Mouse (Mus musculus) liver, postnatal 0 days (tissue): ENCODE measurements around the gene Setd1a. TPM values are rescaled to one million over a fixed set of nuclear protein-coding genes. Genes with fewer than 3 reads are reported as not detected.

Experiments used
- ATAC-seq: fragments of 200-750 bp; cut with Nextera tagmentation; 2 replicates; pipeline ENCODE4 v1.8.0; 2017; ENCODE audit warnings: mild to moderate bottlenecking, moderate library complexity
- DNase-seq: peaks from one replicate; pipeline ENCODE4 v3.0.0-alpha.2; 2016
- H3K27ac ChIP-seq: fragments of 300-500 bp; sonication (generic); 2 replicates; pipeline ENCODE4 v1.5.1; 2014; ENCODE audit warnings: antibody characterized with exemption, moderate library complexity, mild to moderate bottlenecking, low read depth
- H3K27me3 ChIP-seq: fragments of 300-500 bp; sonication (generic); 2 replicates; pipeline ENCODE4 v1.6.1; 2014; ENCODE audit warnings: low read length, control low read depth, mixed read lengths; ENCODE audit not compliant: insufficient read depth
- H3K36me3 ChIP-seq: fragments of 300-500 bp; sonication (generic); replicated peaks from 2 replicates; pipeline ENCODE4 v1.6.1; 2014; ENCODE audit warnings: mild to moderate bottlenecking, control low read depth, low read length, moderate library complexity, mixed read lengths; ENCODE audit not compliant: insufficient read depth
- H3K4me1 ChIP-seq: fragments of 300-500 bp; sonication (generic); 2 replicates; pipeline ENCODE4 v1.6.1; 2014; ENCODE audit warnings: antibody characterized with exemption, mild to moderate bottlenecking, control low read depth; ENCODE audit not compliant: insufficient read depth
- H3K4me2 ChIP-seq: fragments of 300-500 bp; sonication (generic); 2 replicates; pipeline ENCODE4 v1.6.1; 2014; ENCODE audit warnings: low read depth, mild to moderate bottlenecking, low read length, moderate library complexity, mixed read lengths
- H3K4me3 ChIP-seq: fragments of 300-500 bp; sonication (generic); 2 replicates; pipeline ENCODE4 v1.5.1; 2014; ENCODE audit warnings: low read depth, low read length
- H3K9ac ChIP-seq: fragments of 300-500 bp; sonication (generic); replicated peaks from 2 replicates; pipeline ENCODE4 v1.6.1; 2014; ENCODE audit warnings: mild to moderate bottlenecking, moderate library complexity
- H3K9me3 ChIP-seq: fragments of 300-500 bp; sonication (generic); 2 replicates; pipeline ENCODE4 v1.6.1; 2016; ENCODE audit warnings: mild to moderate bottlenecking, control low read depth, low read length, mixed read lengths
- CTCF ChIP-seq: sonication (generic); IDR thresholded peaks from 2 replicates; pipeline ENCODE4 v1.5.1; 2016; ENCODE audit warnings: antibody characterized with exemption, low read depth
- EP300 ChIP-seq: IDR thresholded peaks from 2 replicates; pipeline ENCODE4 v1.6.1; 2016; ENCODE audit warnings: antibody characterized with exemption, low read depth, mild to moderate bottlenecking
- WGBS: fragments of 180-500 bp; shearing (Covaris S2); extraction: QIAGEN DNeasy Blood & Tissue Kit; methylation state at CpG from one replicate; pipeline ENCODE4 v1.1.7; 2014; ENCODE audit not compliant: insufficient replicate concordance; 5-methylcytosine and 5-hydroxymethylcytosine counted together
- polyA plus RNA-seq: library from polyadenylated mRNA; unstranded; fragments of >200 nt; fragmentation: Nextera tagmentation; extraction: Ambion mirVana; gene quantifications from 2 replicates; pipeline ENCODE4 v1.2.1, GENCODE M21; 2015

The Setd1a gene
- polyA plus RNA-seq, 1 experiment from 2014 or later, result 7.3 TPM

DNA sequence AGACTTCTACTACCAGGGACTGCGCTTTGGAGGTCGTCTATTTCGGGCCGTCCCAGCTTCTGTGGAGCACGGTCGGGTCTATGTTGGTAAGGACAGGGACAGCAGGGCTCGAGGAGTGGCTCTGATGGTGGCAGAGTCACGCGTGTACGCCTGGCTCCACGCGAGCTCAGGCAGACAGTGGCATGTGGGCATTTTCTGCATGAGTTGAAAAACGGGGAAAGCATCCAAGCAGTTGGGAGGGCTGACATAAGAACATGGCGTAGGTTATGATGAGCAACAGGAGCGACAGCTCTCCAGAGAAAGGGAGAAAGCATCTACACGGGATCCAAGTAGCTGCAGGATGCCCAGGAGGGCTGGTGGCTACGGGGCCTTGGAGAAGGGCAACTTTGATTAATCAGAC, 25.8 kb downstream of the Setd1a start:
- DNase-seq (no peak), ATAC-seq (no peak)
- Histone ChIP-seq H3K9me3 (no peaks in the 10 kb centered on the region), H3K27me3 (no peaks in the 10 kb centered on the region), H3K4me3 (0 out of 2 replicates have a peak overlapping the region, but pooled peaks have one; percentile 47), H3K4me1 (peaks cover 28% of the 10 kb centered on the region), H3K9ac (peak overlapping the region; percentile 72), H3K27ac (peak overlapping the region; percentile 92), H3K4me2 (peak overlapping the region; percentile 69), H3K36me3 (peaks cover 41% of the 10 kb centered on the region)
- TF ChIP-seq CTCF (no peak), EP300 (no peak)
- WGBS, result 91% methylated on average over 17 of the region's 17 CpGs

DNA sequence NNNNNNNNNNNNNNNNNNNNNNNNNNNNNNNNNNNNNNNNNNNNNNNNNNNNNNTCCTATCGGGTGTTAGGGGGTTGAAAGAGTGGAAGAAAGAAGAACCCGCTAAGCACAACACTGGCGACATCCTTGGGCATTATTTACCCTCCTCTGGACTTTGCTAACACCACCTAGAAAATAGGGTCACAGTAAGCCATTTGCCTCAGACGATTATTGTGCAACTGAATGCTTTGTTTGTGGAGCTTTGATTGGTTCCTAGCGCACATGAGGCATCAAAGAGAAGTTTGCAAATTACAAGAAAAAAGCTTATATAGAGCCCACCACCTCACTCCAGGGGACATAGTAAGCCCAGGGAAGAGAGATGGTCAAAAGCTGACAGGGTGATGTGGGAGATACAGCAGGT, 32.4 kb downstream of the Setd1a start:
- Histone ChIP-seq H3K9ac (no peak overlapping the region), H3K36me3 (0 out of 2 replicates have a peak, but pooled peaks cover under 1% of the 10 kb centered on the region), H3K4me2 (no peak overlapping the region), H3K27me3 (no peaks in the 10 kb centered on the region), H3K4me3 (no peak overlapping the region), H3K4me1 (peaks cover 40% of the 10 kb centered on the region), H3K27ac (peak overlapping the region; percentile 83), H3K9me3 (no peaks in the 10 kb centered on the region)
- TF ChIP-seq EP300, result no peak
- TF ChIP-seq CTCF, result no peak
- no peak for DNase-seq
- WGBS, result 43% methylated on average over 5 of the region's 5 CpGs
- peak; percentile 38; the same call in 1 of the 2 replicates for ATAC-seq

DNA sequence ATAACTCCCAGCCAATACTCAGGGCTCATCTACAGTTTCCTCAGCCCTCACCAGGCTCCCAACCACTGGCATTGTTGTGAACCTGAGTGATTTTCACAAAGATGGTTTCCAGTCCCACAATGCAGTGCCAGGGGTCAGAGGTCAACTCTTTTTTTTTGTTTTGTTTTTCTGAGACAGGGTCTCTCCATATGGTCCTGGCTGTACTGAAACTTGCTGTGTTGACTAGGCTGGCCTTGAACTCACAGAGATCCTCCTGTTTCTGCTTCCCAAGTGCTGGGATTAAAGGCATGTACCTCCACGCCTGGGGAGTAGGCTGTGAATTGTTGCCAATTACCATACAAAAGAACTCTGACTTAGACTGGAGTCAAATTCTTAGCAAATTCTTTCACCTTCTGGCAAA, 33.4 kb downstream of the Setd1a start:
- peaks cover 32% of the 10 kb centered on the region for H3K4me1 ChIP-seq
- H3K4me3 ChIP-seq, result no peak overlapping the region
- DNase-seq, result no peak
- no peak overlapping the region for H3K9ac ChIP-seq
- TF ChIP-seq EP300, result no peak
- TF ChIP-seq CTCF, result no peak
- no peak overlapping the region for H3K4me2 ChIP-seq
- peak overlapping the region; percentile 83 for H3K27ac ChIP-seq
- H3K27me3 ChIP-seq, result no peaks in the 10 kb centered on the region
- no peak for ATAC-seq
- no peaks in the 10 kb centered on the region for H3K9me3 ChIP-seq
- 89% methylated on average over 1 of the region's 1 CpGs for WGBS
- no peaks in the 10 kb centered on the region for H3K36me3 ChIP-seq

DNA sequence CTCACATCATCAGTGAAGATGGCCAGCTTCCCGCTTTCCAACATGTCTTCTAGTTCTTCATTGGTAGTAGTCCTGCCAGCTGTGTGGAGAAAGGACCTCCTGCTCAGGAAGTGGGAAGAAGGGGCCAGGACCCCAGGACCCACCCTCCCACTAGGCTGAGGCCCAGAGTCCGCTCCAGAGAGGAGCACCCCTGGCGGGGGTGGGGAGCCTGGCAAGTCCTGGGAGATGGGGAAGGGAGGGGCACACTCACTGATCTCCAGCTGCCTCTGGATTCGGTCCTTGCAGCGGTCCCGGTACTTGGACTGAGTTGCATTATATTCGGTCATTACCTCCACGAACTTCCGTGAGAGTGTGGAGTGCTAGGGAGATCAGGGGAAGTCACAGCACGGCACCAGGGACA, 34.2 kb downstream of the Setd1a start:
- DNase-seq (no peak), ATAC-seq (no peak)
- Histone ChIP-seq H3K27ac (no peak overlapping the region), H3K9ac (no peak overlapping the region), H3K36me3 (no peaks in the 10 kb centered on the region), H3K27me3 (no peaks in the 10 kb centered on the region), H3K4me1 (peaks cover 31% of the 10 kb centered on the region), H3K4me2 (no peak overlapping the region), H3K9me3 (no peaks in the 10 kb centered on the region), H3K4me3 (no peak overlapping the region)
- TF ChIP-seq CTCF (no peak), EP300 (no peak)
- 82% methylated on average over 10 of the region's 10 CpGs for WGBS

DNA sequence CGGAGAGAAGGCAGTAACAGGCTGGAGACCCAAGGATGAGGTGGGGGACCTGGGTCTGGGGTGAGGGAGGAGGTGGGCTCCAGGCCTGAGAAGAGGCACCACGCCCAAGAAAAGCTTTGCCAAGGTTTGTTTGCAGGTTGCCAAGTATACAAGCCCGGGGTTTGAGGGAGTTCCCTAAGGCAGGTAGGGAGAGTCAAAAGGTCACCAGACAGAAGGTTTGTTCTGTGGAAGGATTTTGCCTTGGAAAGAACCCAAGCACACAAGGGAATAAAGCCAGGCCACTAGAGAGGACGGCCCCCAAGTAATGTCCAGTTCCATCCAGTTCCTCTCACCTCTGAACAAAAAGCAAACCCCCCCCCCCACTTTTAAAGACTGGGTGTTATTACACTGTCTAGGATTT, 34.8 kb downstream of the Setd1a start:
- no peak for ATAC-seq
- 68% methylated on average over 4 of the region's 4 CpGs for WGBS
- DNase-seq, result no peak
- H3K4me3 ChIP-seq, result no peak overlapping the region
- no peak overlapping the region for H3K27ac ChIP-seq
- peaks cover 36% of the 10 kb centered on the region for H3K4me1 ChIP-seq
- no peaks in the 10 kb centered on the region for H3K36me3 ChIP-seq
- H3K9me3 ChIP-seq, result no peaks in the 10 kb centered on the region
- no peaks in the 10 kb centered on the region for H3K27me3 ChIP-seq
- H3K4me2 ChIP-seq, result no peak overlapping the region
- TF ChIP-seq CTCF (no peak), EP300 (no peak)
- H3K9ac ChIP-seq, result no peak overlapping the region

DNA sequence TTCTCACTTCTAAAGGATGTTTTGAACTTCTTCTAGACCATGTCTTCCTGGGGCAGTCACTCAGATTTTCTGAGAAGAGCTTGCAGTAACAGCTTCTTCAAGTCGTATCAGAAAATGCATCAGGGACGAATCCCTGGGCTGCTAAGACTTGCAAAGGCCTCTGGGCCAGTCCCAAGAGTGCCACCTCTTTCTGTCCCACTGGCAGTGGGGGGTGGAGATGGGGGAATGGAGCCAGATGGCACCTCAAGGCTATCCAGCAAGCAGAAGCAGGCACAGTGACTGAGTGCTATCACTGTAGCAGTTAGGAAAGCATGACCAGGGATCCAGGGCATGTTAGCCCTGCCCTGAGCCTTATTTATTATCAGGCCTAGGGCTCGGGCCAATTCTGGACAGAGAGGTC, 35.8 kb downstream of the Setd1a start:
- Histone ChIP-seq H3K27me3 (no peaks in the 10 kb centered on the region), H3K36me3 (no peaks in the 10 kb centered on the region), H3K4me1 (peaks cover 29% of the 10 kb centered on the region), H3K27ac (no peak overlapping the region), H3K4me3 (no peak overlapping the region), H3K9ac (no peak overlapping the region), H3K4me2 (no peak overlapping the region), H3K9me3 (no peaks in the 10 kb centered on the region)
- no peak for DNase-seq
- no peak for ATAC-seq
- WGBS, result 64% methylated on average over 3 of the region's 3 CpGs
- no peak for TF ChIP-seq CTCF
- no peak for TF ChIP-seq EP300

DNA sequence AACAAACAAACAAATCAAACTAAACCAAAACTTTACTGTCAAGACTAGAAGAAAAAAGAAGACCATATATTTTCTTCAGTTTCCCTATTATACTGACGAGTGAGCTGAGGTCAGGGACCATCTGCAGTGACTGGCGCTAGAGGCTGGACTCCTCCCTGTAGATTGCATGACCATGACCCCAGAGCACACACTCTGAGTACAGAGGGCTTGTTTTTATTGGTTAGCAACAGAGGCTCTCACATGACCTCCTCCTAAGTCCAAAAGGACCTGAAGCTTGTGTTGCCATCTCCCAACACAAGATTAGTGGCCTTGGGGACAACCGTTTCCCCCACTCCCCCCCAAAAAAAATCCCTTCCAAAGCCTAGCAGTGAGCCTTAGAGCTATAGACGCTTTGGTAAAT, 37.4 kb downstream of the Setd1a start:
- ATAC-seq (peak; percentile 75), DNase-seq (no peak)
- Histone ChIP-seq H3K4me3 (no peak overlapping the region), H3K36me3 (no peaks in the 10 kb centered on the region), H3K4me1 (peaks cover 21% of the 10 kb centered on the region), H3K9me3 (no peaks in the 10 kb centered on the region), H3K4me2 (peak overlapping the region; percentile 50), H3K27me3 (no peaks in the 10 kb centered on the region), H3K27ac (peak overlapping the region; percentile 97), H3K9ac (peak overlapping the region; percentile 53)
- WGBS, result 51% methylated on average over 4 of the region's 4 CpGs
- TF ChIP-seq CTCF, result no peak
- peak; percentile 52 for TF ChIP-seq EP300
